Mouse (Mus musculus): ENCODE results near the gene Zfp120.
"Not testable (repeated sequence)": the region's sequence is repeated elsewhere in the genome, so short reads cannot be mapped to it uniquely, and the experiment has no call there.

GRCm38 (mm10) chr2:150181046-150181445, 44.5 kb upstream of the Zfp120 start:
- not testable (repeated sequence) for TF ChIP-seq CTCF, EP300 (IDR thresholded peaks at IDR 0.05; ENCODE audit: low read depth)
